Mouse (Mus musculus) heart, postnatal 0 days (tissue): Measurements from ENCODE around the gene 4930550C14Rik. TPM values are rescaled to one million over a fixed set of nuclear protein-coding genes. Genes with fewer than 3 reads are reported as not detected.

Source experiments
- ATAC-seq: fragments of 200-750 bp; cut with Nextera tagmentation; 2 replicates; pipeline ENCODE4 v1.8.0; 2017; ENCODE audit warnings: low read depth, moderate number of reproducible peaks, moderate library complexity; ENCODE audit not compliant: insufficient read depth
- DNase-seq: peaks from one replicate; pipeline ENCODE4 v3.0.0-alpha.2; 2016; ENCODE audit warnings: low spot score
- H3K27ac ChIP-seq: fragments of 300-500 bp; sonication (generic); 2 replicates; pipeline ENCODE4 v1.5.1; 2014; ENCODE audit warnings: low read depth, mild to moderate bottlenecking
- H3K27me3 ChIP-seq: fragments of 300-500 bp; sonication (generic); 2 replicates; pipeline ENCODE4 v1.6.1; 2014; ENCODE audit warnings: low read length, mixed read lengths; ENCODE audit not compliant: control insufficient read depth, insufficient read depth
- H3K36me3 ChIP-seq: fragments of 300-500 bp; sonication (generic); replicated peaks from 2 replicates; pipeline ENCODE4 v1.6.1; 2014; ENCODE audit warnings: low read length, mixed read lengths; ENCODE audit not compliant: control insufficient read depth, insufficient read depth
- H3K4me1 ChIP-seq: fragments of 300-500 bp; sonication (generic); 2 replicates; pipeline ENCODE4 v1.6.1; 2014; ENCODE audit warnings: antibody characterized with exemption; ENCODE audit not compliant: control insufficient read depth, insufficient read depth
- H3K4me2 ChIP-seq: fragments of 300-500 bp; sonication (generic); 2 replicates; pipeline ENCODE4 v1.6.1; 2014; ENCODE audit warnings: low read depth, mild to moderate bottlenecking, low read length, moderate library complexity
- H3K4me3 ChIP-seq: fragments of 300-500 bp; sonication (generic); 2 replicates; pipeline ENCODE4 v1.5.1; 2014; ENCODE audit warnings: low read depth, low read length
- H3K9ac ChIP-seq: fragments of 300-500 bp; sonication (generic); replicated peaks from 2 replicates; pipeline ENCODE4 v1.6.1; 2014; ENCODE audit warnings: low read depth, low read length, mixed read lengths
- H3K9me3 ChIP-seq: fragments of 300-500 bp; sonication (generic); replicated peaks from 2 replicates; pipeline ENCODE4 v1.6.1; 2016; ENCODE audit warnings: low read length; ENCODE audit not compliant: control insufficient read depth
- CTCF ChIP-seq: IDR thresholded peaks from 2 replicates; pipeline ENCODE4 v1.5.1; 2016; ENCODE audit warnings: antibody characterized with exemption, control low read depth, low read depth
- EP300 ChIP-seq: IDR thresholded peaks from 2 replicates; pipeline ENCODE4 v1.6.1; 2016; ENCODE audit warnings: antibody characterized with exemption, low read depth
- WGBS: fragments of 180-500 bp; shearing (Covaris S2); extraction: QIAGEN DNeasy Blood & Tissue Kit; methylation state at CpG from one replicate; pipeline ENCODE4 v1.1.7; 2014; 5-methylcytosine and 5-hydroxymethylcytosine counted together
- polyA plus RNA-seq: library from polyadenylated mRNA; unstranded; fragments of >200 nt; fragmentation: Nextera tagmentation; extraction: Ambion mirVana; gene quantifications from 2 replicates; pipeline ENCODE4 v1.2.1, GENCODE M21; 2015
- total RNA-seq: library from RNA; depleted of rRNA; stranded (reverse); fragments of >200 nt; gene quantifications from 2 replicates; pipeline ENCODE4 v1.2.3, GENCODE M21; 2014; ENCODE audit warnings: low replicate concordance

Gene 4930550C14Rik
- total and polyA plus RNA-seq, 2 experiments from 2014 or later = 0.37 TPM; not detected in 1

DNA sequence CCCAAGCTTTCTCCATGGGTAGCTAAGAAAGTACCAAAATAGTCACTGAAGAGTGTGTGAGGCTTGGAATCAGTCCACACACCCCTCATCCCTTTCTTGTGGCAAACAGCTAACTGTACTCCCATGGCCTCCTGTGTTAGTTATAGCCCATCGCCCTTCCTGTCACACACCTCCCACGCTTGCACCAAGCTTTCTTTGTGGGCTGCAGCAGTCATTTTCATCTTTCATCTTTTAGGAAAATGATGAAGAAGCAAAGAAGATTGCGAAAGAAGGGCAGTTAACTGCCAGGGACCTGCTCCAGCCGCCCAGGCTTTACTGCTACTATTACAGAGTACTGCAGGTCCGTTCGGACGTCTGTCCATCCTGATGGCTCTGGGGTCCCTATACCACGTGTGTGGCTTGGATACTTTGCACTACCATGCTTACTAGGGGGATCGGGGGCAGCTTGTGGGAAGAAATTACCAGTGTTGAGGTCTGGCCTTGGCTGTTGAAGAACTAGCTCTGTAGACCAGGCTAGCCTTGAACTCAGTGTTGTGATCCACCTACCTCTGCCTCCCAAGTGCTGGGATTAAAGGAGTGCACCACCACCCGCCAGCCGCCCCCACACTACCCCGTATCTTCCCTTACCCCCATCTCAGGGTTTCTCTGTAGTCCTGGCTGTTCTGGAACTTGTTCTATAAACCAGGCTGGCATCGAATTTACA, 4.3 kb upstream of the 4930550C14Rik start:
- Histone ChIP-seq H3K27ac (no peak overlapping the region), H3K4me2 (no peak overlapping the region), H3K9me3 (no peaks in the 10 kb centered on the region), H3K4me1 (no peaks in the 10 kb centered on the region), H3K27me3 (no peaks in the 10 kb centered on the region), H3K9ac (no peak overlapping the region), H3K4me3 (no peak overlapping the region), H3K36me3 (peaks cover 13% of the 10 kb centered on the region)
- DNase-seq (no peak), ATAC-seq (no peak)
- WGBS = 76% methylated on average over 13 of the region's 13 CpGs
- TF ChIP-seq CTCF = no peak
- TF ChIP-seq EP300 = no peak

DNA sequence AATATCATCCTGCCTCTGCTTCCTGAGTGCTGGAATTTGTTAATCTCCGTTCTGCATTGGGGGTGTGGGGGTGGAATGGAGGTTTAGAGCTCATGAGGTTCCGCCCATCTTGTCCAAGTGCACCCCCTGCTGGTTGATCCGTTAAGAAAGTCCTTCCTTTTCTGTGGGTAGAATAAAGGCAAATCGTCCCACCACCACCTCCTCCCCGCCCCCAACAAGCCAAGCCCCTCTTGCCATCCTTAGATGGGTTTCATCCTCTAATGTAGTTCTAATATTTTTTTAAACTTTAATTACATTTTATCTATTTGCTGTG, 3.8 kb upstream of the 4930550C14Rik start:
- no peaks in the 10 kb centered on the region for H3K9me3 ChIP-seq
- 11% methylated on average over 5 of the region's 5 CpGs for WGBS
- DNase-seq (peak; percentile 22), ATAC-seq (no peak)
- H3K36me3 ChIP-seq = peaks cover 13% of the 10 kb centered on the region
- no peak overlapping the region for H3K4me3 ChIP-seq
- TF ChIP-seq EP300 = no peak
- TF ChIP-seq CTCF = peak; percentile 62
- H3K27me3 ChIP-seq = no peaks in the 10 kb centered on the region
- no peak overlapping the region for H3K27ac ChIP-seq
- H3K4me1 ChIP-seq = no peaks in the 10 kb centered on the region
- H3K4me2 ChIP-seq = no peak overlapping the region
- H3K9ac ChIP-seq = no peak overlapping the region

DNA sequence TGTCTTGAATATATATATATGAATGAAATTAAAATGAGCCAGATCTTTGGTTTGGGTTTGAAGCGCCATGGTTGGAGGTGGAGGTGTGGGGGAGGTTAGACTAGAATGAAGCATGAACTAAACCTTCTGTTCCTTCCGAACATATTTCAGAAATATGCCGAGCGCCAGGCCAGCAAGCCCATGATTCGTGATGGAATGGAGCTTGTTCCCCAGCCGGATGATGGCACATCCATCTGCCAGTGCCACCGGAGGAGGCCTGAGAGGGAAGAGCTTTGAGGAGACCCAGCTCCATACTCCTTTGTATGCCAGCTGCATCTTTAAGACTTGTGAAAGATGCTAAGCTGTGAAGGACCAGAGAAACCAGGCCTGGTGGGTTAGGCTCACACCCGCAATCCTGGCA, 2.6 kb upstream of the 4930550C14Rik start:
- H3K27me3 ChIP-seq = no peaks in the 10 kb centered on the region
- H3K9me3 ChIP-seq = no peaks in the 10 kb centered on the region
- H3K4me3 ChIP-seq = no peak overlapping the region
- ATAC-seq (no peak), DNase-seq (no peak)
- no peak for TF ChIP-seq EP300
- no peak for TF ChIP-seq CTCF
- no peak overlapping the region for H3K4me2 ChIP-seq
- H3K27ac ChIP-seq = no peak overlapping the region
- peaks cover 13% of the 10 kb centered on the region for H3K36me3 ChIP-seq
- 91% methylated on average over 8 of the region's 8 CpGs for WGBS
- H3K4me1 ChIP-seq = no peaks in the 10 kb centered on the region
- H3K9ac ChIP-seq = no peak overlapping the region

DNA sequence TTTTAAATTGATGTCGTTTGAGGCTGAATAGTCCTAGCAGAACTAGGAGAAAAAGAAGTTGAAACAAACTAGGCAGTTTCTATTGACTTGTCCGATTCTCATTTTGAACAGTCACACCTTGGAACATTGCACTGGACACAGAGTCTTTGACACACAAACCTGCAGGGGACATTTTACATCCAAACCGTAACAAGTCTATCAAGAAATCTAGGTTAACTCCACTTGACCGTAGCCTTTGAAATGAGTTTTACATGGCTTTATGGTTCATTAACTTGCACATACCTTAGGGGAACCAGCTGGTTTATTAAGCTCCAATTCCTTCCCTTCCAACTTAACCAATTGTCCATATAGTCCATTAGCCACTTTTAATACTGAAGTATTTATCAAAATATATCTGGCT, 1.4 kb upstream of the 4930550C14Rik start:
- Histone ChIP-seq H3K36me3 (peaks cover 13% of the 10 kb centered on the region), H3K27ac (no peak overlapping the region), H3K9me3 (no peaks in the 10 kb centered on the region), H3K4me3 (no peak overlapping the region), H3K4me1 (no peaks in the 10 kb centered on the region; the same call in 1 of the 2 replicates), H3K4me2 (no peak overlapping the region), H3K9ac (no peak overlapping the region), H3K27me3 (no peaks in the 10 kb centered on the region)
- DNase-seq (no peak), ATAC-seq (no peak)
- TF ChIP-seq CTCF (no peak), EP300 (no peak)
- 87% methylated on average over 4 of the region's 4 CpGs for WGBS

DNA sequence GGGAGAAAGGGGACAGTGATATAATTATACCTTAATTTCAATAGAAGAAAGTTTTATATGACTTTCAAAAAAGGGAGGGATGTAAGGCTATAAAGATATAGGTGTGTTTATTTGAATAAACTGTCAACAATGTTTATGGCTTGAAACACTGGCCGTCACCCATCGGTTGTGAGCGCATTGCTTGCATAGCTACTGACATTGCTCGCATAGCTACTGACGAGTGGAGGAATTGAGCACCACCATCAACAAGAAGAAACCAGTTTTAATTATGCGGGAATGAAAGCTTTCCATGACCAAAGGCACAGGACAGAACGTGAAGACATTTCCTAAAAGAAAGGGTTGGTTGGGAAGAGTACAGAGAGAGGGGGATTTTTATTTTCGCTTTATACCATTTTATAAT, 979 bp upstream of the 4930550C14Rik start:
- H3K4me2 ChIP-seq = no peak overlapping the region
- H3K27ac ChIP-seq = no peak overlapping the region
- no peaks in the 10 kb centered on the region; the same call in 1 of the 2 replicates for H3K4me1 ChIP-seq
- H3K4me3 ChIP-seq = no peak overlapping the region
- peaks cover 11% of the 10 kb centered on the region for H3K36me3 ChIP-seq
- DNase-seq = no peak
- no peak for ATAC-seq
- H3K9ac ChIP-seq = no peak overlapping the region
- TF ChIP-seq EP300 (no peak), CTCF (no peak)
- 48% methylated on average over 8 of the region's 8 CpGs for WGBS
- no peaks in the 10 kb centered on the region for H3K9me3 ChIP-seq
- H3K27me3 ChIP-seq = no peaks in the 10 kb centered on the region

DNA sequence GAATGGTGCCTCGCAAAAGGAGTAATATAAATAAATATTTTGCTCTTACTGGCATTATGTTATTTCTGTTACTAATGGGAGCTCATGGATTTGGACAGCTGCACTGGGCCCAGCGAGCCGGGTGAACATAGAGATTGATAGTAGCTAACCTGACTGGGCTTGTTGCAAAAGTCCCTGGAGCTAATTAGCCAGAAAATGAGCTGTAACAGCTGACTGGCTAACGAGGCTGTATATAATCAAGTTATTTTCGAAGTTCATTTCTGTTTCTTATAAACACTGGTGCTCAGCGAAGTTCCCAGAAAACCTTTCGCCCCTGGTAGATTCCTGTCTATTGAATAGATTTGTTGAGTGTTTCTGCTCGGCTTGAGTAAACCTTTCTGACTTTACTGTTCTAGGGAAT, 866 bp downstream of the 4930550C14Rik start:
- Histone ChIP-seq H3K27me3 (no peaks in the 10 kb centered on the region), H3K4me3 (no peak overlapping the region), H3K9ac (peak overlapping the region; percentile 37; the same call in 1 of the 2 replicates), H3K9me3 (no peaks in the 10 kb centered on the region), H3K4me2 (peak overlapping the region; percentile 49), H3K4me1 (no peaks in the 10 kb centered on the region; the same call in 1 of the 2 replicates), H3K27ac (no peak overlapping the region), H3K36me3 (peaks cover 8% of the 10 kb centered on the region; the same call in 1 of the 2 replicates)
- WGBS = 81% methylated on average over 8 of the region's 8 CpGs
- no peak for TF ChIP-seq EP300
- DNase-seq (no peak), ATAC-seq (no peak)
